Mouse (Mus musculus) central nervous system, embryonic 14 days (tissue): ENCODE measurements around the gene Mettl23. TPM values are rescaled to one million over a fixed set of nuclear protein-coding genes. Genes with fewer than 3 reads are reported as not detected.

Experiments
- polyA plus RNA-seq: library from polyadenylated mRNA; depleted of rRNA; stranded (reverse); fragments of >200 nt; gene quantifications from 2 replicates; pipeline ENCODE4 v1.2.3, GENCODE M21; 2012; rRNA removed

Mettl23 gene
- polyA plus RNA-seq = 54.5 and 57.0 TPM in 2 replicates

DNA sequence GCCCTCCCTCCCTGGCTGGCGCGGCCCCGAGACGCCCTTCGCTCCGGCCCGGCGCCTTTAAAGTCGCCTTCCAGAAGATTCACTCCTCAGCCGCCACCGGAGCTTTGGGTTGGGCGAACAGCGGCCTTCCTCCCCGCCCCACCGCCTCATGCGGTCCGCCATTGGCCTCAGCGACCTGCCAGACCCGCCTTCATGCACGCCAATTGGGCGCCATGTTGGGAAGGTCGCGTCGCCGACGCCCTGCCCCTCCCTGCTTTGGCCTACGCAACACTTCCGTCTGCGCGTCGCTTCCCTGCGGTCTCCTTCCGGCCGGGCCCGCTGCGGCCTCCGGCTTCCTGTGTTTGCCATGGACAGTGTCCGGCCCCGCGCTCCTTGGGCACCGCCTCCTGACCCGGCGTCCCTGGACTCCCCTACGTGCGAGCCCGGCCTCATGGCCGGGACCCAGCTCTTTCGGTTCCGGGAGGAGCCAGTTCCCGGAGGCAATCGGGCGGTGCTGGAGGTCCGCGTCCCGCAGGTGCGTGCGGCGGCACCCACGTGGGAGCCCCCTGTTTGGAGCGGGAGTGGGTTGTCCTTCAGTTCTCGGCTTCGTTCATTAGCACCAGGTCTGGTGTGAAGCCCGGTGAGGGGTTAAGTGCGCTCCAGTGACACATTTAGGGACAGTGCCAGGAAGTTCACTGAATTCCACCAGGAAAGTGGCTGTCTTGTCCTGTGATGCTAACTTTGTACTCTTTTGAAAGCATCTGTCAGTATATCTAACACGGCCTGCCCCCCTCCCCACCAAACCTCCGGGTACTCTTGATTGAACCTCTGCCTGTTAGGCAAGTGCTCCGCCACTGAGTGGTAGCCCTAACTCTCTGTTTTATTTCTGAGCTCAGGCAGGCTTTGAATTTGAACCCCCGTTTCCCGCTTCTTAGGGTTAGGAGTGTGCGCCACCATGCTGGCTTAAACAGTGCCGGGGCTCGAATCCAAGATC, at the start of gene Mettl23, which contains the start of gene Jmjd6:
Gene Mettl23 (plus strand): TSS at position 18 of the 973 bp plus-strand sequence.
Gene Jmjd6 (minus strand): TSS at position 189 of the 973 bp plus-strand sequence.

DNA sequence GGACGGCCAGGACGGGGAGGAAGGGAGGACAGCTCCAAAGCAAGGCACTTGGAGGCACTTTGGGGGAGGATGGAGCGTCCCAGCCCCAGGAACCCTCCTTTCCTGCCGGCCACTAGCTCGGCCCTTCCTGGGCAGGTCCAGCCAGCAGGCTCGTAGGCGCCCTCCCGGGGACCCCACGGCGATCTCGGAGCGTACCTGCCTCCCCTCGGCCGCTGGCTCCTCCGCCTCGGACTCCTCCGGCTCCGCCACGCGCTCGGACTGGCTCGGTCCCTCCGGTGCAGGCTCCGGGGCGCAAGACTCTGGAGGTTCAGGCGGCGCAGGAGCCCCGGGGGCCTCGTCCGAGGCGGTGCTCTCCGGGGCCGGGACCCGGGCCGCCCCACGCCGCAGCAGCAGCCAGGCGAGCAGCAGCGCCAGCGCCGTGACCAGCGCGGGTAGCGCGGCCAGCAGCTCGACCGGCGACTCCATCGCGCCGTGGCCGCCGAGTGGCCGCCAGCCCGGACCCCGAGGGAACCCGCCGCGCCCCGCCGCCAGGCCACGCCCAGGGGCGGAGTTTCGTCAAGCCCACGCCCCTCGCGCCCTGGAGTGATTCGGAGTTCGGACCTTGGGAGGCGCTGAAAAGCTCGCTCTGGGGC, 15.4 kb upstream of the Mettl23 start, which contains the start of gene Mxra7:
Gene Mxra7 (minus strand): TSS at position 513 of the 632 bp plus-strand sequence.

DNA sequence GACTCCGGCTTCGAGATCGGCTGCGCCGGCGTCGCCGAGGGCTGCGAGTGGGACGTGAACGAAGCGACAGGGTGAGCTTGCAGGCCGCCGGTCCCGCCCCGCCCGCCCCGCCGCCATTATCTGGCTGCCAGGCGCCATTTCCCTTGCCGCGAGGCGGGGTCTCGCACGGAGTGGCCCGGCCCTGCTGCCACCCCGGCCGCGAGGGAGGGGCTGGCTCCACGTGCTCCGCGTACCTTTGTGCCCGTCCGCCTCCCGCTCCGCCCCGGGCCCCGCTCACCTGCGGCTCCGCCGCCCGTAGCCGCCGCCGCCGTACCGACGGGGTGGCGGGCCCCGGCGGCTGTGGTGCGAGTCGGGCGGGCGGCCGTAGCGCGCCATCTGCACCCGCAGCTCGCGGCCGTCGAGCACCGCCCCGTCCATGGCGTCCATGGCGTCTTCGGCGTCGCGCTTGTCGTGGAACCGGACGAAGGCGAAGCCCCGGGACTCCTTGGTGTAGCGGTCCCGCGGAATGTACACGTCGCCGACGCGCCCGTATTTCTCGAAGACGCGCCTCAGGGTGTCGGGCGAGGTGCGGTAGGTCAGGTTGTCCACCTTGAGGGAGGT, 9.3 kb downstream of the Mettl23 start, which contains the start of gene Mfsd11:
Gene Mfsd11 (plus strand): TSS at position 150 of the 600 bp plus-strand sequence.

DNA sequence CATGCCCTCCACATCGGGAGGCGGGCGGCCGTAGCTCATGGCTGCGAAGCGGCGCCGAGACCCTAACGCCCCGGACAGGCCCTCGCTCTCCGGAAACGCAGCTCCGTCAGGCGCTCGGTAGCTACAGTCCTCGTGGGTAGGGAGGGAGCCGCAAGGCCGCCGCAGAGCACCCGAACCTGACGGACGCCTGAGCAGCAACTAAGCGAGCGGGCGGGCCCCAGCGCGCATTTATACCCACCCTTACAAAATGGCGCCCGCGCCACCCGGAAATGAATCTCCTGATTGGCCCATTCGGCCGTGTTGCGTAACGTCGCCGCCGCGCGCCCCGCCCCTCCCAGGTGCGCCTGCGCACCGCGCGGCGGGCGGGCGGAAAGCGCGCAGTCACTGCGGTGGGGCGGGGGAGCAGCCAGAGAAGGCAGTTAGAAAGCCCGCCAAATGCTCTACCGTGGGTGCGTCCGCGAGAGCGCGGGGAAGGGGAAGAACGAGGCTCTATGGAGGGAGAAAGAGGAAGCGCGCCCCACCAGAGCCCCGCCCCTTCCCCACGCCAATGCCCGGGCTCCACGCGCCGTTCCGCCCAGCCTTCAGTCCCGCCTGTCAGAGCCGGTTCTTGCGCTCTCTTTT, 9.9 kb downstream of the Mettl23 start, which contains the start of gene Srsf2:
Gene Srsf2 (minus strand): TSS at position 204 of the 621 bp plus-strand sequence.

Other genes starting within 250 kb of the Mettl23 start
- 2.7 and 4.4 TPM in 2 replicates for gene Rhbdf2, start 216.3 kb upstream of the Mettl23 start, polyA plus RNA-seq
- 1.3 TPM in 2 replicates for gene Prcd, start 189.7 kb upstream of the Mettl23 start, polyA plus RNA-seq
- gene Cygb, start 189.0 kb upstream of the Mettl23 start, polyA plus RNA-seq = 16.4 and 18.1 TPM in 2 replicates
- not detected in 2 replicates for gene St6galnac1, start 67.8 kb upstream of the Mettl23 start, polyA plus RNA-seq
- gene Mxra7, start 15.2 kb upstream of the Mettl23 start, polyA plus RNA-seq = 17.7 and 26.6 TPM in 2 replicates
- gene Jmjd6, start 171 bp downstream of the Mettl23 start, polyA plus RNA-seq = 56.7 and 60.6 TPM in 2 replicates
- gene Mfsd11, start 9.2 kb downstream of the Mettl23 start, polyA plus RNA-seq = 35.3 and 37.5 TPM in 2 replicates
- gene Srsf2, start 9.8 kb downstream of the Mettl23 start, polyA plus RNA-seq = 693 and 739 TPM in 2 replicates
- gene Mgat5b, start 75.6 kb downstream of the Mettl23 start, polyA plus RNA-seq = 63.5 and 77.1 TPM in 2 replicates